Mouse (Mus musculus): ENCODE measurements at regions not wholly inside any gene's neighbourhood (a gene's known extent, or its start where the extent isn't known, plus 50 kb on each side); places are given as distances from the start of the nearest gene placed in this dataset.

DNA sequence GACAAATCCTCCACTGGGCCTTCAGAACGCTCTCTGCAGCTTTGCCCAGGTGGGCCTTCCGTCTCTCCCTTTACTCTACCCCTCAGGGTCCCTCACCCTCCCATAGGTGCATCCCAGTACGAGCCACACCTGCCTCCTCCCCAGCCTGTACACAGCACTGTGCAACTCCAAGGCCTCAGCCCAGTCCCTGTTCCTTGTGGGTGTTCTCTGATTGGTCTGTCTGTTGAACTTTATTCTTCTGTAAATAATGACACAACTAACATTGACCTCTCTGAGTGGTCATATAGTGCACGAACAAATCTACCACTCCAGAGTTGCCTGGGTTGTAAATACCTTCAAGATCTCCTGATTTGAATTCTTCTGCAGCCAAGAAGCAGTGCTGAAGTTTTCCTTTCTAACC lies 167.8 kb upstream of the Hes1 start:
- Histone ChIP-seq H3K9me3 (ENCODE audit: control insufficient read depth) (no peaks in the 10 kb centered on the region), H3K4me2 (replicated peaks; ENCODE audit: low read depth) (no peak overlapping the region), H3K4me3 (ENCODE audit: low read depth, low read length) (no peak overlapping the region), H3K27ac (ENCODE audit: low read depth, low read length) (no peak overlapping the region), H3K9ac (ENCODE audit: low read depth, low read length) (no peak overlapping the region), H3K27me3 (replicated peaks; ENCODE audit: control insufficient read depth, insufficient read depth, low read length) (no peaks in the 10 kb centered on the region), H3K4me1 (replicated peaks; ENCODE audit: control insufficient read depth, insufficient read depth, low read length) (peaks cover 10% of the 10 kb centered on the region), H3K36me3 (ENCODE audit: control insufficient read depth, insufficient read depth) (no peaks in the 10 kb centered on the region)
- no peak for TF ChIP-seq CTCF (IDR thresholded peaks at IDR 0.05; ENCODE audit: low read depth)
- 43% methylated on average over 4 of the region's 4 CpGs for WGBS
- ATAC-seq: peak; percentile 94

DNA sequence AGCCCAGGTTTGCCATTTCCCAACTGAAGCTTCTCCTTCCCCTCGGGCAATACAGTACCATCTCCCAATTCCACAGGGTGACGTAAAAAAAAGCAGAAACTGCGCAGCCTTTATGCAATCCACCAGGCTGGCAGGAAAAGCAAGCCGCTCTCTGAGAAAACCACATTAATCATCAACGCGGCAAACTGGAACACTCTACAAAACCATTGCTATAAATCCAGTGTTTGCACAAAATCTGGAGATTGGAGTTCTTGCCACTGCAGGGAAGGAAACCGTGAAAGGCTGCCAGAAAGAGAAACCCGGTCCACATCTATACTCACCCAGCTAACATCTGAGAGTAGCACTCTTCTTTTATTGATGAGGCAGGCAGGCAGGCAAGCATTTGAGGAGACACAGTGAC lies 160.7 kb upstream of the Hes1 start:
- Histone ChIP-seq H3K36me3 (ENCODE audit: control insufficient read depth, insufficient read depth) (no peaks in the 10 kb centered on the region), H3K9ac (ENCODE audit: low read depth, low read length) (no peak overlapping the region), H3K27me3 (replicated peaks; ENCODE audit: control insufficient read depth, insufficient read depth, low read length) (no peaks in the 10 kb centered on the region), H3K4me1 (replicated peaks; ENCODE audit: control insufficient read depth, insufficient read depth, low read length) (no peaks in the 10 kb centered on the region), H3K4me2 (replicated peaks; ENCODE audit: low read depth) (no peak overlapping the region), H3K27ac (ENCODE audit: low read depth, low read length) (no peak overlapping the region), H3K9me3 (ENCODE audit: control insufficient read depth) (no peaks in the 10 kb centered on the region), H3K4me3 (ENCODE audit: low read depth, low read length) (no peak overlapping the region)
- no peak for TF ChIP-seq CTCF (IDR thresholded peaks at IDR 0.05; ENCODE audit: low read depth)
- no peak for ATAC-seq
- WGBS: 25% methylated on average over 8 of the region's 8 CpGs

DNA sequence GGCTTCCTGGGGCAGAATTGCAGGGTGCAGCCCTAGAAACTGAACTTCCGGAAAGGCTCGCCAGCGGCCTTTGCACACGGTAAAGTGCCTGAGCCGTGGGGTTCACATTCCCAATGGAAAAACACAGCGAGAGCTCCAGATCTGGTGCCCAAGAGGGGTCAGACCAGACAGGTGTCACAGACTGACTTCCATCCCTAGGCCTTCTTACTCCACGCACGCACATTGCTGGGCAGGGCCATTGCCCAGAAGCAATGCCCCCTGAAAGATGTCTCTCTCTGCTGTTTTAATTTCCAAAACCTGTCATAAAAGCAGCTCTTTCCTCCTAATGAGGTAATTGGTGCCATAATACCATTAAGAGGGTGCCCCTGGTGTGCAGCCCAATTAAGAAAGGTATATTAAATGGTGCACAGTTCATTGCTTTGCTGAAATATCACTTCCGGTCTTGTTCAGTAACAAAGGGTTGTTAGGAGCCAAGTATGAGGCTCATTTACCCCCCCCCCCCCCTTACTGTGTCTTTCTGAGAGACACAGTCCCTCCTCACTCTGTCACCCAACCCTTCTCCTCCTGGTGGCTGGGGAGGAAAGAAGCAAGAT lies 159.9 kb upstream of the Hes1 start:
- Histone ChIP-seq H3K4me3 (ENCODE audit: low read depth, low read length) (no peak overlapping the region), H3K36me3 (ENCODE audit: control insufficient read depth, insufficient read depth) (no peaks in the 10 kb centered on the region), H3K4me1 (replicated peaks; ENCODE audit: control insufficient read depth, insufficient read depth, low read length) (no peaks in the 10 kb centered on the region), H3K9ac (ENCODE audit: low read depth, low read length) (no peak overlapping the region), H3K27me3 (replicated peaks; ENCODE audit: control insufficient read depth, insufficient read depth, low read length) (no peaks in the 10 kb centered on the region), H3K9me3 (ENCODE audit: control insufficient read depth) (no peaks in the 10 kb centered on the region), H3K27ac (ENCODE audit: low read depth, low read length) (no peak overlapping the region), H3K4me2 (replicated peaks; ENCODE audit: low read depth) (no peak overlapping the region)
- 78% methylated on average over 9 of the region's 9 CpGs for WGBS
- TF ChIP-seq CTCF (IDR thresholded peaks at IDR 0.05; ENCODE audit: low read depth): no peak
- no peak for ATAC-seq

DNA sequence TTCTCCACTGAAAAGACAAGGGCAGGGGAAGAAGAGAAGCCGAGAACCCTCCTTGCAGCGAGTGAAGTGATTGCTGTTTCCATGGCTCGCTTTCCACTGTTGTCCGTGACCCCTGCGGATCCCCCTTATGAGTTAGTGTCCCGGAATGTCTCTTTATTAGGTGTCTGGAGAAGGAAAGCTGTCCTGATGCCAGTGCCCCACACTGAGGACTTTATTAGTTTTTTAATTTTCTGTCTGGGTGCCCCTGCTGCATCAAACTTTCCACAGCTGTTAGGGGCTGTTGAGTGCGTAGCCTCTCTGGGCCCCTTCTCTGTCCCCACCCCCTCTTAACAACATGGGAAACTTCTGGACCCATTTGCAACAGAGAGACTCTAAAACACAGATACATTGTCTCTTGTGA lies 156.9 kb upstream of the Hes1 start:
- Histone ChIP-seq H3K9ac (ENCODE audit: low read depth, low read length) (no peak overlapping the region), H3K9me3 (ENCODE audit: control insufficient read depth) (0 out of 2 replicates have a peak, but pooled peaks cover 3% of the 10 kb centered on the region), H3K4me1 (replicated peaks; ENCODE audit: control insufficient read depth, insufficient read depth, low read length) (no peaks in the 10 kb centered on the region), H3K4me3 (ENCODE audit: low read depth, low read length) (no peak overlapping the region), H3K4me2 (replicated peaks; ENCODE audit: low read depth) (no peak overlapping the region), H3K27ac (ENCODE audit: low read depth, low read length) (no peak overlapping the region), H3K27me3 (replicated peaks; ENCODE audit: control insufficient read depth, insufficient read depth, low read length) (no peaks in the 10 kb centered on the region), H3K36me3 (ENCODE audit: control insufficient read depth, insufficient read depth) (no peaks in the 10 kb centered on the region)
- ATAC-seq: no peak
- WGBS: 88% methylated on average over 7 of the region's 7 CpGs
- no peak for TF ChIP-seq CTCF (IDR thresholded peaks at IDR 0.05; ENCODE audit: low read depth)

DNA sequence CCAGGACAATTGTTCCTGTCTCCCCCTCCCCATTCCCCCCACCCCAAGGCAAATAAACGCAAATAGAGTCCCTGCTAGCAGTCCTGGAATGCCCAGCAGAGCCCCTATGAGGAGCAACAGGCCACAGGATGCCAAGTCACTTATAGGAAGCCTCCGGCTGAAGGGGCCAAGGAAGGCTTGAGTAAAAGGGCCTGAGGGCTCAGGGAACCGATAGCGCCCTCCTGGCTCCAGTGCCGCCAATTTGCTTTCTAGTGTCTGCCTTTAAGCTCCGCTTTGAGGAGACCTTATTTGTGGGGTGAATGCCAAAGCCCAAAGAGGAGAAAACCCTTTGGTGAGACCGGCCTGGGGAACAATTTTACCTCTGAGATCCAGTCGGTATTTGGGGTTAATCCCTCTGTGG lies 156.2 kb upstream of the Hes1 start:
- Histone ChIP-seq H3K36me3 (ENCODE audit: control insufficient read depth, insufficient read depth) (no peaks in the 10 kb centered on the region), H3K9me3 (ENCODE audit: control insufficient read depth) (0 out of 2 replicates have a peak, but pooled peaks cover 3% of the 10 kb centered on the region), H3K27ac (ENCODE audit: low read depth, low read length) (no peak overlapping the region), H3K27me3 (replicated peaks; ENCODE audit: control insufficient read depth, insufficient read depth, low read length) (no peaks in the 10 kb centered on the region), H3K9ac (ENCODE audit: low read depth, low read length) (no peak overlapping the region), H3K4me1 (replicated peaks; ENCODE audit: control insufficient read depth, insufficient read depth, low read length) (no peaks in the 10 kb centered on the region), H3K4me2 (replicated peaks; ENCODE audit: low read depth) (no peak overlapping the region), H3K4me3 (ENCODE audit: low read depth, low read length) (no peak overlapping the region)
- WGBS: 54% methylated on average over 8 of the region's 8 CpGs
- TF ChIP-seq CTCF (IDR thresholded peaks at IDR 0.05; ENCODE audit: low read depth): no peak
- ATAC-seq: no peak

DNA sequence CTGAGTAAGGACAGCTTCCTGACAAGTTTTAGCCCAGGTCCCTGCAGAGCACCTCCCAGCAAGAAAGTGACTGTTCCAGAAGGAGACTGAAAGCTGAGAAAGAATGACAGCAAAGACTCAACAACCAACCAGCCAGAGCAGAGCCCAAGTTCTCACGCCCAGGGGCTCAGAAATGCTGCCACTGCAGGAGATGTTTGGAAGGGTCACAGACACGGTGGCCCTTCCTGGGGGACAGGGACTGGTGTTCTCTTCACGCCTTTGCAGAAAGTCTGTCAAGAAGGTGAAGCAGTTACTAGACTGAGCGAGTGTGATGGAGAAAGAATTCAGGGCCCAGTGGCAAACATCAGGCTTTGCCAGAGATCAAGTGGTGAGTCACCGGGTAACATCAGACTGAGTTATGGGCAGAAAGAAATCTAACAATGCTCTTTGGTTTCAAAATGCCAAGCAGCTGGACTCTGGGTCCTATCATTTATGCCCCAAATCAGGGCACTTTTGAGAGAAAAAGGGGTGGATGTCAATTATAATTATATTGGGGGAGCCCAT lies 154.2 kb upstream of the Hes1 start:
- Histone ChIP-seq H3K4me2 (replicated peaks; ENCODE audit: low read depth) (no peak overlapping the region), H3K27ac (ENCODE audit: low read depth, low read length) (no peak overlapping the region), H3K36me3 (ENCODE audit: control insufficient read depth, insufficient read depth) (no peaks in the 10 kb centered on the region), H3K4me3 (ENCODE audit: low read depth, low read length) (no peak overlapping the region), H3K9me3 (ENCODE audit: control insufficient read depth) (0 out of 2 replicates have a peak, but pooled peaks cover 3% of the 10 kb centered on the region), H3K27me3 (replicated peaks; ENCODE audit: control insufficient read depth, insufficient read depth, low read length) (no peaks in the 10 kb centered on the region), H3K4me1 (replicated peaks; ENCODE audit: control insufficient read depth, insufficient read depth, low read length) (no peaks in the 10 kb centered on the region), H3K9ac (ENCODE audit: low read depth, low read length) (no peak overlapping the region)
- WGBS: 83% methylated on average over 5 of the region's 5 CpGs
- no peak for TF ChIP-seq CTCF (IDR thresholded peaks at IDR 0.05; ENCODE audit: low read depth)
- ATAC-seq: no peak

Data from intestine, postnatal 0 days (tissue).